Mouse (Mus musculus): ENCODE data around the gene Rnf181.
A peak's percentile ranks its signal among the peaks of the same experiment; 100 is the strongest.

- TF ChIP-seq CTCF (IDR thresholded peaks at IDR 0.05; ENCODE audit: low read depth) (peak; percentile 30; the same call in 1 of the 2 replicates), EP300 (IDR thresholded peaks at IDR 0.05; ENCODE audit: low read depth) (no peak)
Observed at GRCm38 (mm10) chr6:72345074-72345567, 21.6 kb downstream of the Rnf181 start, which contains the start of gene Usp39.
